Mouse (Mus musculus) embryonic fibroblast, embryonic 13.5 days (primary cell): Measurements from ENCODE around the gene Ryr2.

ENCODE experiments used
- CTCF ChIP-seq: IDR thresholded peaks from 2 replicates; pipeline ENCODE4 v1.5.1; 2011; ENCODE audit warnings: mild to moderate bottlenecking, control low read depth, low read length, moderate library complexity, borderline replicate concordance; ENCODE audit not compliant: insufficient read depth
- POLR2A ChIP-seq: IDR thresholded peaks from 2 replicates; pipeline ENCODE4 v1.6.1; 2011; ENCODE audit warnings: low read depth, mild to moderate bottlenecking, control low read depth, low read length, moderate library complexity

GRCm38 (mm10) chr13:12070157-12071129 lies 36.3 kb downstream of the Ryr2 start:
- TF ChIP-seq POLR2A (no peak), CTCF (no peak)
